Mouse (Mus musculus): Measurements from ENCODE around the gene 1700016D06Rik.

DNA sequence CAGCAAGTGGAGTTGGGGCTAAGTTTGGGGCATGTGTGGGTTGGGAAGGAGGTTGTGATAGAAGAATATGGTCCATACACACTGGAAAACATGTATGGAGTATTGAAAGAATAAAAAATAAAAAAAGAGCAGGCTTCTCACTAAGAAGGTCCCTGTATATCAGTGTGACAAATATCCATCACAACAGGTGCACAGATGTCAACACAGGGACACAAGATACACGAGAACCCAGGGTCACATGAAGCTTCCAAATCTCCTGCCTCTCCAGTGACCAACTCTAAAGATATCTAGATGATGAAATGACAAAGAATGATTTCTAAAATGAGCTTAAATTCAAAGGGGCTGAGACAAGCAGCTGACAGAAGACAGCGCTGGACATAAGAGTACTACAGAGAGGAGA, 32.6 kb downstream of the 1700016D06Rik start:
- TF ChIP-seq CTCF (IDR thresholded peaks at IDR 0.05; ENCODE audit: borderline replicate concordance, insufficient read depth, low read length) (no peak), POLR2A (IDR thresholded peaks at IDR 0.05; ENCODE audit: low read depth, low read length) (no peak)
